Mouse (Mus musculus) cerebellum, adult 9-10 months (tissue): ENCODE data around the gene Poc1b.
A peak's percentile ranks its signal among the peaks of the same experiment; 100 is the strongest.

Experiments
- DNase-seq: peaks from one replicate; pipeline ENCODE4 v3.0.0; 2022

Poc1b gene

DNA sequence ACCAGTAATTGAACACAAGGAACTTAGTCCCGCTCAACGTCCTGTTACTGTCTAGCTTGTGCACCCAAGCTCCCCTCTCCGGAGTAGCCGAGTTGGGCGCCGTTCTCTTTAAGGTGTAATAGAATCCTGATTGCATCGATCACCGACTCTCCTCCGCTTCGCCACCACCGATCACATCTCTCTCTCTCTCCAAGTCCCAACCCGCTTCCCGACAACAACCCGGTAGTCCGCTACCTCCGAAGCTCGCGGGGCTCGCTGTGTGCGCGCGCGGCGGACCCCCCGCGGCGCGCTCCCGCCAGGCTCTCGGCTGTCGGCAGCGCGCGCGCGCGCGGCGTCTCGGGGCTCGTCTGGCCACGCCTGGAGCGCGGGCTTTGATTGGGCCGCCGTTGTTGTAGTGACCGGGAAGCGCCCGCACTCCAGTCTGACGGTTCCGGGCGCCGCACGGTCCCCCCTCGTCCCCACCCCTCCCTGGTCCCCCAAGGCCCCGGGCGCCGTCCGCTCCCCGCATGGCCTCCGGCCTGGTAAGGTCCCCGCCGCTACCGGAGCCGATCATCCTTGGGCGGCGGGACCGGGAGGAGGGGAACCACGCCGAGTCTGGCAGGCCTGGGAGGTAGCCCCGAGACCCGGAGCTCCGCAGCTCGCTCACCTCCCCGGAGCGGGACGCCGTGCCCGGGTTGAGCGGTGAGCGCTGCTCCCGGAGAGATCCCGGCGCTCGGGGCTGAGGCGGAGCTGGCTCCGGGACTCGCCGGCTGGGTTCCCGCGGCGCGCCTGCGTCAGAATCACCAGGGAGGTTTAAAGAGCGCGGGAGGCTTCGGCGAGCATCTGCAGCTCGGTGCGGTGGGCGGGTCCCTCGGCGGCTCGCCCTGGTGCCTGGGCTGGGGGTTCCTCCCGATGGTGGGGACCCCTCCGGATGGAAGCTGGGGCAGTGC lies at the start of gene Poc1b:
Gene Poc1b, plus strand, starts transcription at position 334 of the 929 bp plus-strand sequence.
- DNase-seq, result peak; percentile 82

DNA sequence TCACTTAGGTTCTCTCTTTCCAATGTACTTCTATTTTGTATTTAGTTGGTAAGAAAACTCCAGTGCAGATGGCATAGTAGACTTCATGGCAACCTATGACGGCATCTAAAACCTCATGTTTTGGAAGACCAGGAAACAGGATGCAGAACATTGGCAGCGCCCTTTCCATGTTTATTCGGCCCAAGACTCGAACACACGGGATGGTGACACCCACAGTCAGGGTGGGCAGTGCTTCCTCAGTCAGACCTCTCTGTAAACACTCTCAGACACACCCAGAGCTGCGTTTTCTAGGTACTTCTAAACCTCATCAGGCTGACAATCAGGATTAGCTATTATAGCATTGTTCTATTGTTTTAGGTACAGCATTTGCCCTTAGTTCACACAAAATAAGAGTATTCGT lies 46.2 kb upstream of the Poc1b start:
- DNase-seq, result no peak

DNA sequence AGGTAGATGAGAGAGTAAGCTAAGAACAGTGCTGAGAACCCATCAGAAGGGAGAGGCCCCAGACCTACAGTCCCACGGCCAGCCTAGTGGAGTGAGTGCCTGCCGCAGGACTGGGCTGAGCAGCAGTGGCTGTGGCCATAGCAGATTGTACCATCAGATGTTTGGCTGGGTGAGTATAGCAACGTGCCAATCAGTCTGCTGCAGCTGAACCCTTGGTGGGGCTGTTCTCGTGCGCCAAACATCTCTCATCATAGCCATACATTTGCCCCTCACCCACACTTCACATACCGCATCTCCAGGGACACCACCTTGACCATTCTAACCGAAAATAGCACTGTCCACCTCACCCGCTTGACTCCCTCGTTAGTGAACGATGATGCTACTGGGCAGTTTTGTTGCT lies 45.4 kb upstream of the Poc1b start:
- no peak for DNase-seq

DNA sequence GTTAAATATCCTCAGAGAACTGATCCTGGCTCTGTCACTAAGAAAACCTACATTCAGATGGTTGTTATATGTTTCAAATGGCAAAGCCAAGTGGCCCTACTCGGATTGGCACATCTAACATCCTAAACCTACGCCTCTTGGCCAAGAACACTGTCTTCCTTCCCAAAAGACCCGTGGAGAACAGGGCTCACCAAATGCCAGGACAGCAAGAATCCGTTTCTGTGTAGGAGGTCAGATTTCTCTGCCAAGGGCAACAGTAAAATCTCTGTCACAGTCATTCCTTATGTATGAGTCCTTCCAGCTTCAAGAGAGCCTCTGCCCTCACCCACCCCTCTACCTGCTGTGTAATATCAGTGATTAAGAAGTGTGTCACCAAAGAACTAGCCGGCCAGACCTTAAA lies 44.3 kb upstream of the Poc1b start:
- peak; percentile 47 for DNase-seq

DNA sequence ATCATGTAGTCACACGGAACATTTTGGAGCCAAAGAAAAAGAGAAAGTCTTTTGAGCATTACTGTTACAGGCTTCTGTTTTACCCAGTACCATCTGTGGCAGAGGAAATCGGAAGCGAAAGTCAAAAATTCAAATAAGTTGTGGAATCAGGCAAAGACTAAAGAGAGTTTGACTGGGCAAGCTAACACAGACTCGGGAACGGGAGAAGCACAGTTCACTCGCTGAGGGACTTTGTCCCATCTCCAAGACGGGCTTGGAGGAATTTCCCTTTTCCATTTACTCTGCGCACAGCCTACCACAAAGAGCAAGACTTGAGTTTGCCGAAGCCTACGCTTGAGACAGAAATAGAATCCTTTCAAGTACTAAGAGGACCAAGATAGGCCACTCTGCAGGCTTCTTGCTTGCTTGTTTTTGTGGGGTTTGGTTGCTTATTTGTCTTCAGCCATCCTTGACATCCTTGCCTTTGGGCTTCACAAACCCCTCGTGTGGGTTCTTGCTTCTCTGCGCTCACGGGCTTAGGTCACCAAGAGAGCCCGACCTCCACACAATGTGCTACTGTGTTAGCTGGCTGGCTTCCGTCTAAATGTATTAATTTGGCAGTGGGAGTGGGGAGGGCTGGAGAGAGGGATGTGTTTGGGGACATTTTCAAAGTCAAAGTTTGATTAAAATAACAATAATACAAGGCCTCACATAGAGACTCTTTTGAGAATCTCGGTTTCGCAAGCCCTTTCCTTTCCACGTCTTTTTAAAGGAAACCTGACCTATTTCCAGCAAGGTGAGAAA lies 30.5 kb upstream of the Poc1b start:
- no peak for DNase-seq

DNA sequence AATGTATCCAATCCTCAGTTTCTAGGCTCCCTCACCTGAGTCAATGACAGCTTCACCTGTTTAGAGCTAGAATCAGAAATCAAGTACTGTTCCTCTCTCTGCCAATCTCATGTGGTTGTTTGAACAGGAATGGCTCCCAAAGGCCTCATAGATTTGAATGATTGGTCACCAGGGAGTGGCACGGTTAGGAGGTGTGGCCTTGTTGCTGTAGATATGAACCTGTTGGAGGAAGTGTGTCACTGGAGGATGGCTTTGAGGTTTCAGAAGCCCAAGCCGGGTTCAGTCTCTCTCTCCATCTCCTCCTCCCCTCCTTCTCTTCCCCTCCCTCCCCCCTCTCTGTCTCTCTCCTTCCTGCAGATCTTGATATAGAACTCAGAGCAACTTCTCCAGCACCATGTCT lies 28.2 kb upstream of the Poc1b start:
- no peak for DNase-seq

DNA sequence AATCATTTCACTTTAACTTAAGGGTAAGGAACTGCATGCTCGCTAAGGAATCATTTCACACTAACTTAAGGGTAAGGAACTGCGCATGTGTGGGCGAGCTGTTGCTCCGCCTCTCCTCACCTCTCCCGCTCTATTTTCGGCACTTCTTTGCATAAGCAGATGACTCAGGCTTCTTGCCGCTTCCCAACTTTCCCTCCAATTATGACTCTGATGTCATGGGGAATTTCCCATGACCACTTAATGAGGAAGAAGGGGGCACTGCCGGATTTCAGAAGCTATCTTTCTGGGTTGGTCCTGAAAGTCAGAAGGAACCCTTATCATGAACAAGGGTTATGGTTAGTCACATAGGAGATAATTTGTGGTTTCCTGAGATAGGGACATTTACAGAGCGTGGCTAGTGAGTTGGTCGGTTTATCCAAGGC lies 25.3 kb upstream of the Poc1b start:
- DNase-seq, result no peak

DNA sequence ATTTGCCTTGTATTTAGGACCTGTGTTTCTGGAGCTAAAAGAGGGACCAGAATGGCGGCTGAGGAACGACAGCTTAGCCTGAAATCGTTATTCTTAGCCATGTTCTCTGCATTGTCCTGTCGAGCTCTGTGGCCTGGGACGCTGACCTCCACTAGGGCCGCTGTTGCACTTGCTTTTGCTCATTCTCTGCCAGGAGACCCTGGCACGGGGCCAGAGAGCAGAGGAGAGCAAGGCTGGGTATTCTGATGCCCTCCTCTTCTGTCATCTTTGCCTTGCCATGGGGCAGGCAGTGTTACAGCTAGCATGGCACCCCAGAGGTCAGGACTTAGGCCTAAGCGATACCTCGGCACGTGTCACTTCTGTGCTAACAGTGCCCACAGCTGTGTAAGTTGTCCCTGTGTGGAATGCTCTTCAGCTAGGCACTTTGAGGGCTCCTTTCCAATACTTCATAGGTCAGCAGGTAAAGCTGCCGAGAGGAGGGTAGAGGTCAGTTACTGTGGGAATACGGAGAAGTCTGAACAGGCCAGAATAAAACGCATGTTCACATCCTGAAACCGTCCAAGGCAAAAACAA lies 23.3 kb upstream of the Poc1b start:
- no peak for DNase-seq

DNA sequence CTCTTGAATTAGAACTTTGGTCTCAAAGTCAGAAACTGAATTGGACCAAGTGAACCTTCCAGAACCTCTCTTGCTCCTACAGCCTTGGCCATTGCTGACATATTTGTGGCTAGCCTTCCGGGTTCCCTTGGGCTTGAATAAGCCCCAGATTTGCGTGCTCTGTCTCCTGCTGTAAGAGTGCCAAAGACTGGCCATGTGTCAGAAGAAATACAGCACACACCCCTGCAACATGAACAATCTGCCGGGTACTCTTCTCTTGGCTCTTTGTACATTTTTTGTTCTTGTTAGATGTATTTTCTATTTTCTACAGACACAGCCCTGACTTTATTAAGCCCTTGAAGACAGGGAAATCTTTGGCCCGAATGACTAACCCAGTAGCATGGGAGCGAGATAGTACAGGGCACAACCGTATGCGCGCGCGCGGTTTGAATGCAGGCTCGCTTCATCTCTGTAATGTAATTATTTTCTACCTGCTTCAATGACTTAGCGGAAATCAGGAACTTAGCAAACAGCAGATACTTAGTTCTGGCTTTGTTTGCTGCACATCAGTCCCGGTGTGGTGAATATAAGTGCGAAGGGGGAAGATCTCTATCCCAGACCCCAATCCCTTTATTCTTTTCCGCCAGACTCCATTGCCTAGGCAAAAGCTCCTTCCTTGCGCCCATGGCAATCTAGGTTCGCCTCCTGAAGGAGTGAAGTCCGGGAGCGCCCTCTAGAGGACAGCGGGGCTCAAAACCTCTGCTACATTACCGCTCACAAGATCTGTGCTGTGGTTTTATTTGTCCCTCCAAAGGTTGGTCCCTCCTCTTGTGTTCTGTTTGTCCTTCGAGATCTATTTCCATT lies 22.2 kb upstream of the Poc1b start:
- DNase-seq, result peak; percentile 88

DNA sequence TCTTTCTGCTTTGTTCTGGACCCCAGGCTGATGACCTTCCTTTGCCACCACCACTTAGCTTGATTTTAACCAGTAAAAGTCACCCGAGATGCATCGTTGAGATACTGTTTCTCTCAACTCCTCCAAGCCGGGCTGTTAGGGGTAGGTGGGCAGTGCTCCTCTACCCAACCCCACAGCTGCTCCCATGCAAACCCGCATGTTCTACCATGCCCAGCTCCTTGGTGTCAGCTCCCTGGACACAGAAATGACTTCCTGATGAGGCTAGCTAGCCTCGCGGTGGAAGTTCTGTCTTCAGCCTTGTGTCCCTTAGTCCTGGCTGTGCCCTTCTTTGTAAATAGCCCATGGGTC lies 21.6 kb upstream of the Poc1b start:
- no peak for DNase-seq

DNA sequence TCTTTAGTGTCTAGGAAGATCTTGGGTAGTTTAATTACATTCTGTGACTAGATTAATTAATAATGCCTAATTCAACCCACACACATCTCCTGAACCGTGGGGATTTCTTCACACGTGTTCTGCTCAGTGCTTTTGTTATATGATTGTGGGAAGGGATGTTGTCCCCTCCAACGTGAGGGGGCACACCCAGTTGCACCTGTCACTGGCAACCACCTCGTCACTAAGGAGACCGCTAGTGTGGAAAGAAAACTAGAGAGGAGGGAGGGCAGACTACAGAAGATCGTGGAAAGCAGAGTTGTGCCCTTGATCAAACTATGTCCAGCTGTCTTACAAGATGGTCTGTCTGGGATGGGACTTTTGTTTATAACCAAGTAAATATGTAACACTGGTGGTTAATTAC lies 20.8 kb upstream of the Poc1b start:
- no peak for DNase-seq

DNA sequence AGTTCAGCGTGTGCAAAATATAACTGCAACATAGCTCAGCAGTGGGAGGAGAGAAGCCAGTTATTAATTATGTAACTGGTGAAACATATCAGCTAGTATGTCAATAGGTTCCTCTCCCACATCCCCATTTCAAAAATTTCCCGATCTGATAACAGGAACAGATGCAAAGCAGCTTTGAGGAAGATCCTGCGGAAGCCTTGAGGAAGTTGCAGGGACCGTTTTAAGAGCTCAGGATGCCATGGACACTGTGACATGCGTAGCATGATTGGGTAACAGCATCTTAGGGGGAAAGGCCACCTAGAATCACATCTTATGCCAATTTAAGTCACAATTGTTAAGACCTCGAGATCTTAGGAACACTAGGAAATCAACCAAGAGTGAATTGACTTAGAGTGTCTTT lies 16.9 kb upstream of the Poc1b start:
- no peak for DNase-seq

DNA sequence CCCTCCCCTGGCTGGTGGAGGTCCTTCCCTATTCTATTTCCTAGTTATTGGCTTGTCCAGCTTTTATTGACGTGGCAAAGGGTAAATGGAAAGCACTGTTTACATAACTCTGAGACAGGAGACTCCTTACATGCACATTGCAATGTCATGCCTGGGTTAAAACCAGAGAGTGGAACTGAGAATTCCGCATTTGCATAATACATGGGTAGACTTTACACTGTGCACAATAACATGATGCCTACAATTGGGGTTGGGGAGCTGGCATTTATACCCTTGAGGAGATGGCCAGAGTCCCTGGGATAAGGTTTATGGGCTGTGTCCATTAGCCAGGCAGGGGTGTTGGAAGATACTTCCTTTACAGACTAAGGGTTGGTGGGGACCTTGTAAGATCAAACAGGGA lies 13.5 kb upstream of the Poc1b start:
- DNase-seq, result no peak

DNA sequence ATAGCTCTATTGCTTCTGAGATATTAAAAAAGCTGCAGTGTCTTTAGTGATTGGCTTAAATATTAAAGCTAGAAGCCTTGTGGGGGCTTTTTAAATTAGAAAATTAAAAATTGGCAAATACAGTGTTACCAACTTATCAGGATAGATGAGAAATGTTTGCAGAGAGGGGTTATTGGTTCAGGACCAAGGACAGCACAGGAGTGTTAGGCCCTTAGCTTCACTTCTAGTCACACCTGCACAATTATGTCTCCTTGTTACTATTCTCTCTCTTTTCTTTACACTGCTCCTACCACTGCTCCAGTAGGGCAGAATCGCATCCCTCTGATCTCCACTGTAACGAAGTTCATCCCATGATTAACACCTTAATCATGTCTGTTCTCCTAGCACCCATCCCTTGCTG lies 11.7 kb upstream of the Poc1b start:
- DNase-seq, result no peak

DNA sequence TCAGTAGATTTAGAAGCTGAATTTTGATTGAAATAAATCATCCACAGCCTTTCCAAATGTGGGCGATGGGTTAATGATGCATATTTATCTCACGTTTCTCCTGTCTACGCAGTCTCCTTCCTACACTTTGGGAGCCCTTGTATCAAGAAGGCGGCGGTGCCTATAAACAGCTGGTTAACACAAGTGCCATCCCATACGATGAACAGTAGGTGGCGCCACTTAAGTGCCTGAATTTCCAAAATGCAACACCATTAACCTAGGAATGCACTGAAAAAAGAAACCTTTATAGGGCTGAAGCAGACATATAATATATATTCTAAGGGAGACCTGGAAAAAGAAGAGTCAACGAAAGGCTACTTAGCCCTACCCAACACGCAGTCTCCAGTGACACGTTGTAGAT lies 9.5 kb upstream of the Poc1b start:
- DNase-seq, result peak; percentile 46

DNA sequence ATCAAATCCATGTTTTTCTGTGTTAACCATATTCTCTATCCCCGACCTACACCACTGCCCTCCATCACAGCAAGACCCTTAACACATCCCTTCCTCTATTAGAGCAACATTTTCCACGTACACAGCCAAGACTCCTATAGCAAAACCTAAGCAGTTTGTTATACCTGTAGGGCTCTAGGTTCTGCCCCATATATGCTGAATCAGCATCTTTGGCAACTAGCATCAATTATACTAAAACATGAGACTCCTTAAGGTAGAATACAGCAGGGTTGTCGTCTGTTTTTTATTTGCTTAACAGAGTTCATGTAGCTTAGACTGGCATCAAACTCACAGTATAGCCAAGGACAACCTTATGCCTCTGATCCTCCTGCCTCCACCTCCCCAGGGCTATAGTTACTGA lies 1.3 kb upstream of the Poc1b start:
- peak; percentile 17 for DNase-seq

DNA sequence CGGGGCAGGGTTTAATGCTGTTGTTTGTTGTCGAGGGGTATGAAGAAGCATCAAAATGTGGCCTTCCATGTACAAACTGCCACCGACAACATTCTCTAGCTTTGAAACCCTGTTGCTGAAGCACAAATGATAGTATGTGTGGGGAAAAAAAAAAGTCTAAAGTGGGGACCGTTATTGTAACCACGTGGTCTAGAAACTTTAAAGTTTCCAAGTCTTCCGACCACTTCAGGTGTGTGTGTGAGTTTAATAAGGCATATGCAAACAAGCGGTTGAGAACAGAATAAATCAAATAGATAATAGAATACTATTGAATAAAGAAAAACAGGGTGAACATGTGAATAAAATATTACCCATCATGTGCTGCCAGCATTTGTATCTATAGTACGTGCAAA lies 529 bp upstream of the Poc1b start:
- no peak for DNase-seq

DNA sequence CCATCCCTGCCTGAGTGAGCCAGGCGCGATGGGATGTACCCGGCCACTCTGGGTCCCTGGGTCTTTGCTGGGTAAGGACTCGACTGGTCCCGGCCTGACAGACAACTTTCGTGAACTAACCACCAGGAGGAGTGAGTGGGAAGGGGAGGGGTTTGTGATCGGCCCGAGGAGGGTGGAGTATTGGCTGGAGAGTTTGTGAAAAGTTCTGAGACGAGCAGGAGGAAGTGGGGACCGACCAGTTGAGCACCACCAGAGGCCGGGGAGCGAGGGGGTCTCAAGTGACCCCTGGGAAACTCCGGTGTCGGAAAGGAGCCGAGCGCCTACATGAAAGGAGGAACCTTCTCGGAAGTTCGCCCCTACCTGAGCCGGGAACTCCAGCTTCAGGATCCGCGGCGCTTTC lies 1.1 kb downstream of the Poc1b start, which contains the start of gene Galnt4:
Gene Galnt4, plus strand, starts transcription at position 196 of the 400 bp plus-strand sequence.
- DNase-seq, result no peak

DNA sequence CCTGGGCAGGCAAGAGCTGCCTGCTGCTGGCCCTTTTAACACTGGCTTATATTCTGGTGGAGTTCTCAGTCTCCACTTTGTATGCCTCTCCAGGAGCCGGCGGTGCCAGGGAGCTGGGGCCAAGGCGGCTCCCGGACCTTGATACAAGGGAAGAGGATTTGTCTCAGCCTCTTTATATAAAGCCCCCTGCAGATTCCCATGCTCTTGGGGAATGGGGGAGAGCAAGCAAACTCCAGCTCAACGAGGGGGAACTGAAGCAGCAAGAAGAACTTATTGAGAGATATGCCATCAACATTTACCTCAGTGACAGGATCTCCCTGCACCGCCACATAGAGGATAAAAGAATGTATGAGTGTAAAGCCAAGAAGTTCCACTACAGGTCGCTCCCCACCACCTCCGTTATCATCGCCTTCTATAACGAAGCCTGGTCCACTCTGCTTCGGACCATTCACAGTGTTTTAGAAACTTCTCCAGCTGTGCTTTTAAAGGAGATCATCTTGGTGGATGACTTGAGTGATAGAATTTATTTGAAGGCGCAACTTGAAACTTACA lies 1.7 kb downstream of the Poc1b start:
- no peak for DNase-seq

DNA sequence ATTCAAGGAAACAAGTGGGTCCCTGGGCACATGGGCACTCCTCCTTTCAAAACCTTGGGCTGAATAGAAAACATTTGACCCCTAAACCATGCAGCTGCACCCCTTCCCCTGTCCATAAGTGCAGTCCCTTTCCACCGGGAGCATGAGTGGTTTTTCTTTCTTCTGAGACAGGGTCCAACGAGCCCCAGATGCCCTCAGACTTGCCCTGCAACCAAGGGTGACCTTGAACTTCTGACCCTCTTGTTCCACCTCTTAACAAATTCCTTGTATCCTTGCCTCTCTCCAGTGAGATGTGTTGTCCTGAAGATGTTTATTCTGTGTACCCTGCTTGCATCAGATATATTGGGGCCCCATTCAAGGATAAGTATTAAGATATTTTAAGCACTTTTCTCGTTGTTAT lies 6.7 kb downstream of the Poc1b start:
- no peak for DNase-seq

DNA sequence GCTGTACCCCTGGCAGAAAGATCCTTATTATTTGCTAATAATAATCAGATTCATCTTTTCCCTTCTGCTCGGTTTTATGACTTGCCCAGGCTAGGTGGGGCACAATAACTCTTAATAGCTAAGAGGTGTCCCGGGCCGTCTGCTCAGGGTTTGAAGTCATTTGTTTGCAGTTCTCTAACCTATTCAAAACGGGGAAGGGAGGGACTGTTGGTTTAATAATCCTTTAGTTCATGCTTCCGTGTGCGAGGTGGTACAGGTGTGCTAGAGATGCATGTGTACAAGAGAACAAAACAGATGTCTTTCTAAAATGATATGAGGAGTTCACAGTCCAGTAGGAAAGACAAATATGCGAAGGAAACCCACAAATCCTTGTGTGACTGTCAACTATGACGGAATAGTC lies 7.5 kb downstream of the Poc1b start:
- DNase-seq, result no peak

DNA sequence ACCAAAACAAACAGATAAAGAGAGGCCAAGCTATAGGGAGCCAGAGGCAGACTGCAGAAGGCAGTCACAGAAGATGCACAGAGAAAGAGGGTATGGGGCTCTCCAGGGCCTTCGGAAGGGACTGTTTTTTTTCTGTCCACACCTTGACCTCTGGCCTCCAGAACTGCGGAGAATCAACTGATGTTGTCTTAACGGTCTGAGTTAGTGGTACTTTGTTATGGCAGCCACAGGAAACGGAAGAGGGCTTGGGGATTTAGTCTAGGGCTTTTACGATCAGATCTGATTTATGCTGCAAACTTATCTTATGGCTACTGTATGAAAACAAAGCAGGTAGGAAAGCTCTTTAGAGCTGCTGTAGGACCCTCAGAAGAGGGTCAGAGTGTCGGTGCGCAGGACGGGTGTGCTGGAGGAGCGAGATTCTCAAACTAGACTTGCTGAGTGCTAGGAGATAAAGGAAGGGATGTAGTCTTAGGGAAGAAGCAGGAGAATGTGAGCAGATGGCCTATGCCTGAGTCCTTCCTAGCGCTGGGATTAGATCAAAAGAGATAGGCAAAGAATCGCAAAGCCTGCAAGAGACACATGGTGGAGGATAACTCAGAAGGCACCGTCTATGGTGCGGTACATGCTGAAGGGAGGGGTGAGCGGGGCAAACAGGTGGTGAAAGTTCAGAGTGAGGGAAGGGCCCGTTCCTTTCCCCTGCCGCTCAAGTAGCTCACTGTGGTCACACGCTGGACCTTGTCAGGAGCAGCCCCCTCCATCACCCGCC lies 8.8 kb downstream of the Poc1b start:
- DNase-seq, result no peak
